Mouse (Mus musculus): ENCODE measurements around the gene Fat3.

Fat3 gene

DNA sequence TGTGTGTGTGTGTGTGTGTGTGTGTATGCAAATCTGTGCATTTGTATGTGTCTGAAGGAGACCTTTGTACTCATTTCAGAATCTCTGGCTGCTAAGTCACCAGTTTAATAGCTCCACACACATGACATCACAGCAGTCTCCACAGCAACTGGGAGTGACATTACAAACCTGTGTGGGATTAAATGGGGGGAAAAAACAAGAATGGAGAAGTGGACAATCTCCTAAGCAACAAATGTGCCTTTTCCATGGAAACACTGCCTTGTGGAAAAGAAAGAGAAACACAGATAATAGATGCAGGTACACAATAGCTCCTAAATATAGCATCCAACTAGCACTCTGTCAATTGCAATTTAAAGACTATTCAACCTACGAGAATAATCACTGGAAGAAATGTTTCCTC, 353.4 kb downstream of the Fat3 start:
- no peak for DNase-seq (ENCODE audit: low spot score in 2 of 2)

DNA sequence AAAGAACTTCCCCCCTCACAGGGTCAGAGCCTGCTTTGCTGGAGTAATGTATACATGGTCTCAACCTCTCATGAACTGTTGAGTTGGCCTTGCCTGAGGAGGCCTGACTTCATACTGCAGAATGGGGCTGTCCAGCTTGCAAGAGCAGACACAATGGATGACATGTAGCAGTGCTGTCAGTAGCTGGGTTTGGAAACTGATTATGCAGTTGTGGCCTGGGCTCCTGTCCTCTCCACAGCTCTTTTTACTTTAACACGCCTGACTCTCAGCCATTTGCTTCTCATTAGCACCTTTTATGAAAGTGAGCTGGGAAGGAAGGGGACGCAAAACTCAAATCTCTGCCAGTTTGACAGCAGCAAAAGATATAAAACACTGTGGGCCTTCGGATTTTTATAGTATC, 356.4 kb downstream of the Fat3 start:
- DNase-seq (ENCODE audit: low spot score in 2 of 2) = no peak

DNA sequence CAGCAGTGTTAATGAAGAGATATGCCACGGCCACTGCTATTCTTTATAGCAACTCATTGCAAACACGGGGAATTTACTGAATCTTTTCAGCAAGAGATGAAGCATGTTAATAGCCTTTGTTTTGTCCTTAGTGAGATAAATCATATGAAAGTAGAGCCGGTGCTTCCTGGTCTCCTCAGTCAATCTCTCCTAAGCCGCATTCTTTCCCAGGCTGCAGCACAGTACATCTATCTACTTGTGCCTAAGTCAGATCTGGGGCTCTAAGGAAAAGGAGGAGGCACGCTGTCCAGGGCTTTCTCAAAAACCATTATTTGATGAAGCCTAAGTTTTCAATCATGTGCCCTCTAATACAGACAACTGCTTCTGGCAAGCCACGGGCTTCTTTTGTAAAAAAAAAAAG, 361.8 kb downstream of the Fat3 start:
- DNase-seq (ENCODE audit: low spot score in 2 of 2) = no peak

DNA sequence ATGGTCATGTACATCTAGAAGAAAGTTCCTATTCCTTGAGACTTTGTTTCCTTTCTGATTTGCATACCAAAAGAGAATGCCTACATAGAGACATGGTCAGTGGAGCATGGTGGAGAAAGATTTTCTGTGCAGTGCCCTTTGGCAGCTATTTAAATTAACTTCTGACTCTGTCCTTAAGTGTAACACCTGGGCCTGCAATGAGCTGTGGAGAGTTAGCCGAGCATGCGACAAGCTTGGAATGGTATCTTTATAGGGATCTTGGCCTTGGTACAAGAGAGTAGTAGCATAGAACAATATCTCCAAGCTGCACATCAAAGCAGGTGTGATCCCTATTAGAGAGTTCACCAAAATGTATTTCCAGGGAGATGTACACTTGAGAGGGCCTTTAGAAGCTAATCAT, 368.0 kb downstream of the Fat3 start:
- DNase-seq (ENCODE audit: low spot score in 2 of 2) = no peak

DNA sequence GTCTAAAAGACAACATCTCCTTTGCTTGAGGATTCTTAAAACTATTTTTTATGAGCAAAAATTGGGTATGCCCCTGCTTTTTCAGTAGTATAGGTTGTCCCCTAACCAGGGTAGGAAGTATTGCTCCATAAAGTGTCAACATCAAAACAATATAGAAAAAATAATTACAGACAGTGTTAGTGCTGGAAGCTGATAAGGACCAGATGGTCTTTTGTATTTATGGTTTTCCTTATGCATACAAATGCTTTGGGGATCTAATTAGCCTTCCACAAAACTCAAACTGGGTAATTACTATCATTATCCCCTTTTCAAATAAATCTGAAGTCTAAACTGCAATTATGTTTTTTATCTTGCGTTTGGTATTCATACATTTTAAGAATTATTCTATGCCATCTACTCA, 368.5 kb downstream of the Fat3 start:
- DNase-seq (ENCODE audit: low spot score in 2 of 2) = no peak

DNA sequence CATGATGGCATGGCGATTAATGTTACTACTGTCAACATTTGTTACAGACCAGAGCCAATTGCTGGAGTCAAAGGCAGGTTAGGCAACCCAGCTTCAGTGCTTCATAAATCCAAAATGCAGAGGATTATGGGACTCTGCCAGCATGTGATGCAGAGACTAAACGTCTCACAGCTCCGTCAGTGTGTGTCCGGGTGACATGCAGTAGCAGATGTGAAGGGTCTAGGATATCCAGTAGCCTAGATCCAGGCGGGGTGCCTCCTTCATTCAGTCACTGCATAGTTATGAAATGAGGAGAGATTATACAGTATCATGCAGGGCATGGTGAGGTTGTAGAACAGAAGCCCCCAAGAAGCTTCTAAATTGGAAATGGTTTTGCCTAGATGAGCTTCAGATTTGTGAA, 379.3 kb downstream of the Fat3 start:
- no peak for DNase-seq (ENCODE audit: low spot score in 2 of 2)

DNA sequence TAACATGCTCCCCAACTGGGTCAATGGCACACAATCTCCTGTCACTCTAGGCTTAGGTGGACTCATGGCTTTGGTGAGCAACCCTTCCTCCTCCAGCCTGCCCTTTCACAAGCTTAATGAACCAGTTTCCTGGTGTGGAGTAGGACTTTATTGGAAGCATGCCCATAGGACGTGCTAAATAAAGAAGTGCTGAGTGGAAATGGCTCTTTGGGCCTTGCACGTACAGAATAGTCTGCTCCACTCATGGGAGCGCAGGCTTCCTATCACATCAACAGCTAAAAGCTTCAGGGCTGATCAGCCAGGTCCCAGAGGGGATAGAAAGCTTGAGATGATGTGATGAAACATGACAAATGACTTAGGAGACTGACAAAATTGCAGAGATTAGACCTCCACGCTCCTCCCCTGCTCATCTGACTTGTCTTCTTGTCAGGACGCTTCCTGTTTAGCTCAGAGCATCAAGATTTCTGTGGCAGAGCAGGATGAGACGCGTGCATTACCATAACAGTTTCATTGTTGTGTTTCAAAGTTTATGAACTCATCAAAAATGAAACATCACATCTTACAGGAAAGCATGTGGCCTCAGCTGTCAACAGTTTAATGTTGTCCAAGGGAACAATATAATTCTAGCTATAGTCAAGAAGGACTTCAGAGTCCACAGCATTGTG, 386.1 kb downstream of the Fat3 start:
- DNase-seq (ENCODE audit: low spot score in 2 of 2) = no peak

DNA sequence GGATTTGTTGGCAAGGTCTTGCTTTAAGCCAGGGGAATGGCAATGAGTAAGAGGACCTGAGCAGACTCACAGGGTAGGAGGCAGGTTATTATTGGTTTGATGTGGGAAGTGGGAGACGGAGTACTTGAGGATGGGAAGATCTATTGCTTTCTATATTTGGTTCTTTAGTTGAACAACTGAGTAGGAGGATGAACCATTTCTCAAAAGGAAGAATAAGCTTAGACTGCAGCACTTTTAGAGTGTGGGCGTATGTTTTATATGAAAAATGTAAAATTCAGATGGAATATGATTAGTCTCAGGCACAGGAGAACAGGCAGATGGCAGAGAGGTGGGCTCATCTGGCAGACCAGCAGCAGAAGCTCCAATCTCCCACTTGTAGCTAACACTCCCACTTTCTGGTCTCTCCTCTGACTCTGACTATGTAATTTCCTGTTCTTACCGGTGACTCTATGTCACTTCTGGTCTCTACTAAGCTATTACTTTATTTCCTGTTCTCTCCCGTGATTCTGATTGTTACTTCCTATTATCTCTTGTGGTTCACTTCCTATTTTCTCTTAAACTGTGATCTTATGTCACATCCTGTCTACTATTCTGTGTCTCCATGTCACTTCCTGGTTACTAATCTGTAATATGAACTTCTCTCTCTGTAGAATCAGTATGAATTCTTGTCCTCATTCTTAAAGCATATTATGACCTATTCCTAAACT, 387.0 kb downstream of the Fat3 start:
- DNase-seq (ENCODE audit: low spot score in 2 of 2) = no peak

DNA sequence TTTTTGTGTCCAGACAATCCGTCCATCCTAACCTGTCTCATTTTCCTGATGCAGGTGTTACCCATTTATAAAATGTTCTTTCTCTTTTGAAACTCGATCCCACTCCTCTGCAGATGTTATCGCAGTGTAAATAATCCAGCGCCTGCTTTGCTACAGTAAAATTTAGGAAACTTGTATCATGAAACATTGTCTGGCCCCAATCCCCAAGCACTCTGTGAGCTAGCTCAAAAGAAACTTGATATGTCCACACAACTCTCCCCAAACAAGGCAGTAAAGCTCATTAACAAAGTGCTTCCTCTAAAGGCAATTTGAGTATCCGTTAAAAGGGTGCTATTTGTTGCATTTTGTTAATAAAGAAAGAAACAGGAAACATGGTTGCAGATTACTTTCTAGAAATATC, 393.2 kb downstream of the Fat3 start:
- DNase-seq (ENCODE audit: low spot score in 2 of 2) = no peak

DNA sequence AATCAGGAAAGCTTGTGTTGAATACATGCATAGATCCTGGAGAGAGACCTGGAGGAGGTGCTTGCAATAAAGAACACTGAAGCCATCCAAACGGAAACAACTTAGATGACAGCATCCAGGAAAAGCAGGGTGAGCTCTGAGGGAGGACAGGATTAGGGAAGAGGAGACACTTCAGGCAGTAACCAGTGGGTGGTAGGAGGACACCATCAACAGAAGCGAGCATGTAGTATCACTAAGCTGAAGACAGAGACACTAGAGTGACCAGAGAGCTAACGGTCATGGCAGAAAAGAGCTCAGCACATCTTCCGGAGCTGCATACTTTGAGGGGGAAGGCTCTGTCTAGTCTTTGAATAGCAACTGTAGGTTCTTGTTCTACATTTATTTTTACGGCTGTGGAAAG, 393.7 kb downstream of the Fat3 start:
- DNase-seq (ENCODE audit: low spot score in 2 of 2) = no peak

DNA sequence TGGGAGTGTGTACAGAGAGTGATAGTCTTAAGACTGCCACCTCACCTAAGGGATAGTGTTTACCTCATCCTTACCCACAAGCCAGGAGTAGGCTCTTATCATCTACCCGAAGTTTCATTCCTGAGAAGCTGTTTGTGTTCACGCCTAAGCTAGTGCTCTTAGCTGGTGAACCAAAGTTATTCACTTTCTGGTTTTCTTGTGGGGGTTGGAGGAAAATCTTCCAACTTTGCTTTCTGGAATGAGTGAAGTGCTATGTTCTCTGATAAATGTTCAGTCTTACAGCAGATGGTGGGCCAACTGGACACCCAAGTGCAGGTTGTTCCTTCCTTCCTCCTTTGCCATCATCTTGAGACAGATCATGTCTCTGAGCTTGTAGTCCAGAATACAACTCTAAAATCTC, 402.5 kb downstream of the Fat3 start:
- no peak for DNase-seq (ENCODE audit: low spot score in 2 of 2)

DNA sequence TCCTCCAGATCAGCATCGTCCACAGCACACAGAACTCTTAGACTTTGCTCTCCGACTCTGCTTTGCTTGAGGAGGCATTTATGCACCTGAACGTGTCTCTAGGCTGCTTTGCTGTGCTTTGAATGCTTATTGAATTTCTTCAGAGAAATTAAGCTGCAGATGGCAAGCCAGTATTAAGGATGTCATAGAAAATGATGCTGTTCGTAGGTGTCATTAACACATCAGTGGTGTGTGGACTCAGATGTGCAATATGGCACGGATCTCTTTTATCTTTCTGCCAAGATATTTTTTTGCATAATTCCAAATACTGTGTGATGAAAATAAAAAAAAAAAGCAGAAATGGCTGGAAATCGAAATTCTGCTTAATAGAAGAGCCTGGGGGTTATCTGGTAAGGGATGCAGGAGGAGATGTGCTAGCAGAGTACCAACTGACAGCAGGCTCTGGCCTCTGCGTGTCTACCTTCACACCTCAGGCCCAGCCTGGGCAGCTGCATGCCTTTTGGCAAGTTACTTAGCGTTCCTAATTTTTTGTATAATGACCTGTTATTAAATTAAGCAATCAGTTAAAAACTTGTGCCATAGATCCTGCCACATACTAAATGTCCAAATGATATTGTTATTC, 407.9 kb downstream of the Fat3 start:
- DNase-seq (ENCODE audit: low spot score in 2 of 2) = no peak

DNA sequence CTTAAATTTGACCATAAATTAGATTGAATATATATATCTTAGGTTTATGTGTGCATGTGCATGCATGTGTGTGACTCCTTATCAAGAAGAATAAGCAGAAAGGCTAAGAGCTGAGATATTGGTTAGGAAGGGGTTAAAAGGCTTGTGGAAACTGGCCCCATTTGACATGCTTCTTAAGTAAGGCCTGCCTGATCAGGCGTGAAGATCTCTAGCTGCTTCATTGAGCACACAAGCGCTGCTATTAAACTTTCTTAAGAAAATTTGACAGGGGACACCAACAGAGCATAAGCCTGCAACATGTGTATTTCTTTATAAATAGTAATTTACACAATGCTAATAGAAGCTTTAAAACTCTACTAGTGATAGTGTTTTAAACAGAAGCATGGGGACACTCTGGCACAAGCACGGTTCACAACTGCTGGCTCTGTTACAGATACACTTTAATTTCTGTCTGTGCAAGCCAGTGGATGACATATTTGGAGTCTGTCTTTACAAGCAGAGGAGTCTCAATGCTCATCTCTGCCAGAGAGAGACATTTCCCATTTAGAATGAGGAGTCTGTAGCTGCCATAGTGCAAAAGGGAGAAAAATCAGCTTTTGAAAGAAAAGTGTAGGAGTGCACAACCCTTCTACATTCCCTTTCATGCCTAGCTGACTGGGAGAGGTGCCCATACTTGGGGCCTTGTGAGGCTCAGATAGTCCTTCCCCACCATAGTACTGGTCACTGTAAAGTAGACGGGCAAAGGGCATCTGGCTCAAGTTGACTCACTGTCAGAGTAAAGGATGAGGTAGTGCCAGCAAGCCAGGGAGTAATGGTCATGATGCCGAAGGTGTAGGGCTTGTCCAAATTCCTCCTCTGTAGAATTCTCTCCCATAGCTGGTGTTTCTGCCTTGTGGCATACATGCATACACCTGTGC, 408.8 kb downstream of the Fat3 start:
- DNase-seq (ENCODE audit: low spot score in 2 of 2) = no peak

DNA sequence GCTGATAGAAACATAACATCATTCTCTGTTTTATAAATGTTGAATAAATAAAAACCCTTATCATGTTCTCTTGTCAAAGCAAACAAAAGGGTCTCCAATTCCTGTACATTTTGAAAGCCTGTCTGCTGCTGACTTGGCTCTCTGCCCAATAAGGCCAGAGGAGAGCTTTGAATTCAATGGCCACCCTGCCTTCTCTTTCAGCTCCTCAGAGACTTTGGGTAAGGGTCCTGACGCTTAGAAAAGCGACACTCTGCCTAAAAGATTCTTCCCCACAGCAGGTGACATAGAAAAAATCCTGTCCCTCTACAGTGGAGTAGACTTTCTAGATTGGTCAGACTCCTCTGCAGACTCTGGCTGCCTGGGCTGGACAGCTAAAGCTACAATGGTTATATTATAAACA, 421.8 kb downstream of the Fat3 start:
- no peak for DNase-seq (ENCODE audit: low spot score in 2 of 2)

DNA sequence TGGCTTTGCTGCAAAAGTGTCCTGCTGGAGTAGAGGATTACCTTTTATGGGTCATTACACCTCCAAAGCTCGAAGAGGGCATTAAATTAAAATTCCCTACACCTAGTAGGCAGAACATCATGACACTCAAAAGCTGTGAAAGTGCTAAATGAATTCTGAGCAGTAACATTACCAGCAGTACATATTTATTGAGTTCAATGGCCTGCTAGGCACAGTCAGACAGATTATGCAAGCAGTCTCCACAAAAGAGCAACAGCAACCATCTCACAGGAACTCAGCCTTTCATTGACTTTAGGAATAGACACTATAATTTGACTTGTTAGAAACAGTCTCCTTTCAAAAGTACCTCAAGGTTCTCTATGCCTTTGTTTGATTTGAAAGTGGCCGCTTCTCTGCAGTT, 426.4 kb downstream of the Fat3 start:
- DNase-seq (ENCODE audit: low spot score in 2 of 2) = no peak

DNA sequence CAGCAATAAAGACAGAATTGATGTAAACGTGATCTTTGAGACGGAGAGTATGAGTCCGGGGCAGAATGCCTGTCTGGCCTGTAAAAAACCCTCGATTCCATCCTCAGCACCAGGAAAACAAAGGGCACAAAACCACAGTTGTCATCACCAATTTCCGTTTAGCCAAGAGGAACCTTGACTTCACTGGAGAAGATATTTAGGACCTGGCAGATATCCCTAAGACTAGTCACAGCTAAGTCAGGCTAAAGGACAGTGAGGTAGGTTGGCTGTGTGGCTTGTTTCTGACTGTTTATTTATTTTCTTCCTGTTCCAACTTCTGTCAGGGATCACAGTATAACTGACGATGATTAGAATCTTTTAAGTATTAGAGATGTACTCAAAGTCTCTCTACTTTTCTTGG, 427.0 kb downstream of the Fat3 start:
- no peak for DNase-seq (ENCODE audit: low spot score in 2 of 2)

DNA sequence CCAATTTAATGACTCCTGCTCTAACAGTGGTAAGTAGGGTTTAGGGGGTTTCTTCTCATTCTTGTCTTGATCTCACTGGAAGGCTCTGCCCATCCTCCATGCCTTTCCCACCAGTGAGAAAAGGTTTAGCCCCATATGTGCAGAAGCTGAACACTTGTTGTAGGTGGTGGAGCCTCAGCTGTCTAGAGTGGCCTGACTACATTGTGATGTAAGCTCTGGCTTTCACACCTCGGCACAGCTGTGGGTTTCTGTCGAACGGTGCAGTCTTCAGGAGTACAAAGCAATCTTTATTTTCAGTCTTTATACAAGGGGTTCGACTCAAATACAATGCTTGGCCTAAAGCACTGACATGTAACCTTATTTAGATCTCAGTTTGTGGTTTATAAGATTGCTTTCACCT, 437.6 kb downstream of the Fat3 start:
- DNase-seq (ENCODE audit: low spot score in 2 of 2) = no peak

DNA sequence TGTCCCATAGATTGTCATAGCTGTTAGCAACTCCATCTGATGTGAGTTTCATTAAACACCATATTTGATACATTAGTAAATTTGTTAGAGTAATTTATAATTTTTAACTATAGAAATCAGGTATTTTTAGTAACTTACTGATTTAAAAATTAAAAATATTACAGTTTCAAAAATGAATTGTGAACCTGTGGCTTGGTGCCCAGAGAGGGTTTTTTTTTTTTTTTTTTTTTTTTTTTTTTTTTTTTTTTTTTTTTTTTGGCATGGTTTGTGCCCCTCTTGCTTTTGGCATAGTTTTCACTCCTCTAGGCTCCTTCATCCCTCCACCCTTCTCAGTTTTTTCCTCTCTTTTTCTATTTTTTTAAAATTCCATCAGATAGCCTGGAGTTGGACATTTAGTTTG, 438.6 kb downstream of the Fat3 start:
- DNase-seq (ENCODE audit: low spot score in 2 of 2) = no peak

DNA sequence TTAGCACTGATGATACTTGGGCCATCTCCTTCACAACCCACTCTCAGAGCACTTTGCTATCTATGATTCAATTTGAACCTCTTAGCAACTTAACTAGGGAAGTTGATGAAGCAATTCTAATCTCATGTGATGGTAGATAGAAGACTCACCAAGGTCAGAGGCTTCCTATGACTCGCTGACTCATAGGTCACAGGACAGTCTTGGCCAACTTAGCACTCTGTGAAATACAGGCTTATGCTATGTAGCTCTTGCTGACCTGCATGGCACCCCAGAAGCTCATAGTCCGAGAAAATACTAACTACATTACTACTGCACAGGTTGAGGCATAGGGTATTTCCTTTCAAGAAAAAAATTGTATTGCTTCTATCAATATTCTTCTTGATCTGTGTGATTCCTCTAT, 454.4 kb downstream of the Fat3 start:
- no peak for DNase-seq (ENCODE audit: low spot score in 2 of 2)

DNA sequence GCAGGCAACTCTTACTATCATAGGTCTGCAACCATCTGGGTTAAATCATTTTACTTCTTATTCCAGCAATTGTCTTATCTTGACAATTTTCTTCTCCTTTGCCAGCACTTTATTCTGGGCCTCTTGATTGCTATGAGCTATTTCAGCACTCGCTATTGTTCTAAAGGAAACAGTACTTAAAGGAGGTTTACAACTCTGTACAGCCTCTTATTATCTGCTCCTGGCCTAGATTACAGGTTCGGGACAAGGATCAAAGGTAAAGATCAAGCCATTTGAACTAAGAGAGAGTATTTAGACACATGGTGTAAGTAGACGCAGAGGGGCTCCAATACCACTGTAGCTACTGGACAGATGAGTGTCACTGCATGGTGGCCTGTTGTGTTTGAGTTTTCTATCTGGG, 463.7 kb downstream of the Fat3 start:
- DNase-seq (ENCODE audit: low spot score in 2 of 2) = no peak

DNA sequence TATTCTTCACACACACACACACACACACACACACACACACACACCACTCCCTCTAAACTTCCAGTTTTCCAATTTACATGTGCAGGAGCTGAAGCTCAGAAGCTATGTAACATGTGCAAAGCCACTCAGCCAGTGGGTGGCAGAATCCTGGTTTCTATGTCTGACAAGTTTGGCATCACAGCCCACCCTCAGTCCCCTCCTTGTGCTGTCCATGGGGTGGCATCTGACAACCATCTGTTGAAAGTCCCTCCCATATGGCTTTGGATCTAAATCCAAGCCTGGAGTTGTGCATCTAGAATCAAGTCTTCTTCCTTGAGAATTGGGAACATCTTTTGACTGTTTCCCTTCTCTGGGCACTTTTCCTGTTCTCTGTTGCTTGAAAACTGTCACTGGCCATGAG, 464.7 kb downstream of the Fat3 start:
- DNase-seq (ENCODE audit: low spot score in 2 of 2) = no peak

DNA sequence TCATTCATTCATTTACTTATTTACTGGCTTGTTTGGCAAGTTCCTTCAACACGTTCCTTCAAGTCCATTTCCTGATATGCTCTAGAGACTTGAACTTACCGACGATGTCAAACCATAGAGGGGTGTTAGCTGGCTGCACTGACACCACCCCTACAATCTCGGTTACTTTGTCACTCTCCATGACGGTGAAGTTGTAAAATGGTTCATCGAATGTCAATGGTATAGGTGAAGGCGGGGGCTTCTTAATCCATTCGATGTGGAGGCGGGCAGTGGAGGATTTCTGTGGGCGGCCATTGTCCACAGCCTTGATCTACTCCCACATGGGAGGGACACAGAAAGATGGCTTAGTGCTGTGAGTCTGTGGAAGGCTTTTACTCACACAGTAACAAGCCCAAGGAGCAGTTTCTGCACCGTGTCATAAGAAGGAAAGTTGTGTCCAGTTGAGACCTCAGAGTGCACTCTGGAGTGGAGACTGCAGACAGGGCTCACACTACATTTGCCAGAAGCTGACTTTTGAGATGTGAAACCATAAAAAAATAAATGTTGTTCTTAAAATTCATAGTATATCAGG, 471.3 kb downstream of the Fat3 start:
- DNase-seq (ENCODE audit: low spot score in 2 of 2) = no peak

Data from thymus, postnatal 10 days (tissue).